Mouse (Mus musculus): ENCODE data around the gene Cfap45. TPM values are rescaled to one million over a fixed set of nuclear protein-coding genes. Genes with fewer than 3 reads are reported as not detected.

Cfap45 gene
- total and polyA plus RNA-seq, 3 experiments = 0.40 TPM; not detected in 2

DNA sequence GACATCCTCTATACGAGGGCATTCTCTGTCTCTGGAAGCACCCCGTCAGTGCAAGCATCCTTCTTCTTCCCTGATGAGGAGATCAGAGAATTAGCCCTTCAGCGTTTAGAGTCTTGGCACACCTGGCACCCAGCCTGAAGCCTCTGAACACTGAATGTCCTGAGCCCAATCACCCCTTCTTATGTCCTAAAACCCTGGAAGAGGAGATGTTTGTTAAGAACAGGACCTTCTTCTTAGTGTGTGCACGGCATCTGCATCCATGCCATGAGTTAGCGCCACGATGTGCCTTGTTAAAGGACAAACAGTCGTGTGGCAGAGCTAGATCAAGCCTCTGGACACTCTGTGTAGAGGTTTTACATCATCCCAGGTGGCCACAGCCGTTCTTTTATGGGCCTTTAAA lies 61.8 kb downstream of the Cfap45 start:
- TF ChIP-seq EP300 (IDR thresholded peaks at IDR 0.05; ENCODE audit: low read depth in 1 of 2, low read length in 2 of 2) (no peak), MAFK (IDR thresholded peaks at IDR 0.05; ENCODE audit: borderline replicate concordance, low read depth, low read length) (no peak), MEF2A (IDR thresholded peaks at IDR 0.05; ENCODE audit: extremely low read depth, insufficient replicate concordance, low read depth, low read length, poor library complexity, severe bottlenecking) (no peak), POLR2AphosphoS5 (IDR thresholded peaks at IDR 0.05; ENCODE audit: borderline replicate concordance, low read depth, low read length) (no peak), ETS1 (IDR thresholded peaks at IDR 0.05; ENCODE audit: low read depth, low read length) (no peak), MXI1 (IDR thresholded peaks at IDR 0.05; ENCODE audit: low read depth, low read length) (no peak), USF2 (IDR thresholded peaks at IDR 0.05; ENCODE audit: borderline replicate concordance in 1 of 2, insufficient read depth in 1 of 2, low read depth in 1 of 2, low read length in 2 of 2) (no peak), E2F4 (IDR thresholded peaks at IDR 0.05; ENCODE audit: borderline replicate concordance, low read depth, low read length) (no peak), MYC (IDR thresholded peaks at IDR 0.05; ENCODE audit: low read depth, low read length) (no peak), MAZ (IDR thresholded peaks at IDR 0.05; ENCODE audit: low read depth, low read length) (no peak), SMC3 (IDR thresholded peaks at IDR 0.05; ENCODE audit: low read depth, low read length) (no peak), ZMIZ1 (IDR thresholded peaks at IDR 0.05; ENCODE audit: low read depth, low read length) (no peak), GABPA (IDR thresholded peaks at IDR 0.05; ENCODE audit: low read depth, low read length) (no peak), MYB (IDR thresholded peaks at IDR 0.05; ENCODE audit: low read depth, low read length) (no peak)
- Histone ChIP-seq H3K4me3 (ENCODE audit: control insufficient read depth in 1 of 2, insufficient read depth in 1 of 2, low read depth in 2 of 2, low read length in 2 of 2) (no peak overlapping the region), H3K9me3 (replicated peaks; ENCODE audit: insufficient read depth, low read length) (no peaks in the 10 kb centered on the region), H3K4me1 (ENCODE audit: control insufficient read depth in 1 of 2, insufficient read depth in 2 of 2, low read length in 2 of 2) (no peaks in the 10 kb centered on the region), H3K27ac (ENCODE audit: control insufficient read depth, low read depth, low read length) (no peak overlapping the region), H3K79me2 (ENCODE audit: control insufficient read depth, insufficient read depth, low read length, poor library complexity) (no peaks in the 10 kb centered on the region), H3K27me3 (ENCODE audit: control insufficient read depth in 1 of 2, insufficient read depth in 2 of 2, low read length in 2 of 2) (peaks cover 0 to 9% of the 10 kb centered on the region in 2 experiments; a peak in 2 of 4 replicates), H3K36me3 (ENCODE audit: control insufficient read depth in 1 of 2, insufficient read depth in 2 of 2, low read length in 2 of 2) (no peaks in the 10 kb centered on the region), H3K9ac (ENCODE audit: control insufficient read depth, low read depth, low read length, poor library complexity, severe bottlenecking) (no peak overlapping the region)
- no peak for DNase-seq (ENCODE audit: low read depth, low spot score)

DNA sequence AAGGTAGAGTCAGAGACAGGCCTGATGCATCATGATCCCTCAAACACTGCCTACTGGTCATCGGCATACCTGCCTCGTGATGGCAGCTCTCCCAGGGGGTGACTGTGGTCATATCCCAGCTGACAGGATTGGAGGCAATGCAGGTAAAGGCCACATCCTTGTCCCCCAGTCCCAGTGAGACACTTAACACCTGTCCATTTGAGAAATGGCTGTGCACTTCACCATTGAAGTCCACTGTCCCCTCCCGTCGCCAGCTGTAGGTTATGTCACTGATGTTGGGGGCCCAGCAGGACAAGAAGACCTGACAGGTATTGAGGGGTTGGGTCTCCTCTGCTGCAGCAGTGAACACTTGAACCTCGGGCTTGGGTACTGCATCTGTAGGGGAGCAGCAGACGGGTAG lies 63.7 kb downstream of the Cfap45 start:
- no peak overlapping the region for H3K27ac ChIP-seq (ENCODE audit: control insufficient read depth, low read depth, low read length)
- no peaks in the 10 kb centered on the region for H3K36me3 ChIP-seq (ENCODE audit: control insufficient read depth in 1 of 2, insufficient read depth in 2 of 2, low read length in 2 of 2)
- no peaks in the 10 kb centered on the region for H3K9me3 ChIP-seq (replicated peaks; ENCODE audit: insufficient read depth, low read length)
- no peak for DNase-seq (ENCODE audit: low read depth, low spot score)
- H3K4me1 ChIP-seq (ENCODE audit: control insufficient read depth in 1 of 2, insufficient read depth in 2 of 2, low read length in 2 of 2) = no peaks in the 10 kb centered on the region
- no peak overlapping the region for H3K9ac ChIP-seq (ENCODE audit: control insufficient read depth, low read depth, low read length, poor library complexity, severe bottlenecking)
- no peaks in the 10 kb centered on the region for H3K79me2 ChIP-seq (ENCODE audit: control insufficient read depth, insufficient read depth, low read length, poor library complexity)
- no peak for TF ChIP-seq POLR2AphosphoS2 (IDR thresholded peaks at IDR 0.05; ENCODE audit: low read length)
- TF ChIP-seq MYB (IDR thresholded peaks at IDR 0.05; ENCODE audit: low read depth, low read length) = no peak
- no peak for TF ChIP-seq GATA1 (IDR thresholded peaks at IDR 0.05; ENCODE audit: low read depth, low read length)
- TF ChIP-seq ZNF384 (IDR thresholded peaks at IDR 0.05; ENCODE audit: low read depth, low read length) = no peak
- no peak for TF ChIP-seq RAD21 (IDR thresholded peaks at IDR 0.05; ENCODE audit: low read depth, low read length)
- TF ChIP-seq MXI1 (IDR thresholded peaks at IDR 0.05; ENCODE audit: low read depth, low read length) = no peak
- no peak for TF ChIP-seq TAL1 (IDR thresholded peaks at IDR 0.05; ENCODE audit: low read length)
- TF ChIP-seq MAX (IDR thresholded peaks at IDR 0.05; ENCODE audit: low read length) = no peak
- no peak for TF ChIP-seq POLR2A (IDR thresholded peaks at IDR 0.05; ENCODE audit: control insufficient read depth in 1 of 2, insufficient read depth in 1 of 2, low read depth in 1 of 2, low read length in 2 of 2, poor library complexity in 1 of 2)
- no peak for TF ChIP-seq TBP (IDR thresholded peaks at IDR 0.05; ENCODE audit: low read depth, low read length)
- no peak for TF ChIP-seq RCOR1 (IDR thresholded peaks at IDR 0.05; ENCODE audit: low read depth, low read length)
- no peak for TF ChIP-seq ZKSCAN1 (IDR thresholded peaks at IDR 0.05; ENCODE audit: low read depth, low read length)
- TF ChIP-seq MAFK (IDR thresholded peaks at IDR 0.05; ENCODE audit: borderline replicate concordance, low read depth, low read length) = no peak
- no peak overlapping the region for H3K4me3 ChIP-seq (ENCODE audit: control insufficient read depth in 1 of 2, insufficient read depth in 1 of 2, low read depth in 2 of 2, low read length in 2 of 2)
- H3K27me3 ChIP-seq (ENCODE audit: control insufficient read depth in 1 of 2, insufficient read depth in 2 of 2, low read length in 2 of 2) = peaks cover 0 to 8% of the 10 kb centered on the region in 2 experiments; a peak in 2 of 4 replicates
